Mouse (Mus musculus): ENCODE data around the gene Rreb1.

Gene Rreb1

DNA sequence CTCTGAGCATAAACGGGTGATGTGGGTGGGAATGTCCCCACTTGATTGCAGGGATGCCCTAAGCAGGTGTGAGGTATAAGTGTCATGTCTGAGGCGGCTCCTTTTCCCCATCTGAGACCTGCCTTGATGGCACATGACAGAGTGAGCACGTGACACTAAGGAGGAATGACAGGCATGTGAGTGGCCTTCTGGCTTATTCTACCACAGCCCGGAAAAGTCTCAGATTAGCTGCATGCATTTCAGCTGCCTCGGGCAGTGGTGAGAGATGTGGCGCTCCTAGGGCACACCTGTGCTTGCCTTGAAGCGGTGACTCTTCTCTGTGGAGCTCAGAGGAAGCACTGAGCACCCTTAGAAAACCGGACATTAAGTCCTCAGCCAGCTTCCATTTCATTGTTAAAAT is 167.2 kb downstream of the Rreb1 start:
- DNase-seq: peak; percentile 49 to 51

DNA sequence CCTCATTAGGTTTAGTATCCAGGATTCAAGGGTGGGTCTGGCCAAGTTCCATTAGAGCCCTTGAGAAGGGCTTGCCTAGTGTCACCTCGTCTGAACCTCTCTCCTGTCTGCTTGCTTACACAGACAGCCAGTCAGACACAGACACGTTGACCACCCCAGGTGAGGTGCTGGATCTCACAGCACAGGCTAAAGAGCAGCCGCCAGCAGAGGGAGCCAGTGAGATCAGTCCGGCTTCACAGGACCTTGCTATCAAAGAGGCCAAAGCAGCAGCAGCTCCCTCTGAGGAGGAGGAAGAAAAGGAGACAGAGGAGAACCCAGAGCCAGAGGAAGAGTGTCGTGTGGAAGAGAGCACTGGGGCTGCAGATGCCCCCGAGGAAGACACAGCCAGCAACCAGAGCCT is 168.5 kb downstream of the Rreb1 start:
- peak; percentile 94 to 97 for DNase-seq

DNA sequence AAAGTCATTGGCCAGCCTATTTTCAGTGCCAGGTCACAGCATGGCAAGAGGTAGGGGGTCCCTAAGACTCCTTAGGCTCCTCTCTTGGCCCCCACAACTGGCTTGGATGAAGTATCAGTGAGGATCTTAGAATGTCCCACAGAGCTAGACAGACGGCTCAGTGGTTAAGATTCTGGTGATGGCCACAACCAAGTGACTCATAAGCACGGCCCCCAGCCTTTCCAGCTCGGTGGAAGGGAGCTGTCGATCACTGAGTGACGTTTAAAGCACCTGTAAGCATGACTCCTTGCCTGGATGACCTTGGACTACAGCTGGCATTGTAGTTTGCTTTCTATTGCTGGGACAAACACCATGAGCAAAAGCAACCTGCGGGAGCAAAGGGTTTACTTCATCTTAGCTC is 174.8 kb downstream of the Rreb1 start:
- no peak for DNase-seq

DNA sequence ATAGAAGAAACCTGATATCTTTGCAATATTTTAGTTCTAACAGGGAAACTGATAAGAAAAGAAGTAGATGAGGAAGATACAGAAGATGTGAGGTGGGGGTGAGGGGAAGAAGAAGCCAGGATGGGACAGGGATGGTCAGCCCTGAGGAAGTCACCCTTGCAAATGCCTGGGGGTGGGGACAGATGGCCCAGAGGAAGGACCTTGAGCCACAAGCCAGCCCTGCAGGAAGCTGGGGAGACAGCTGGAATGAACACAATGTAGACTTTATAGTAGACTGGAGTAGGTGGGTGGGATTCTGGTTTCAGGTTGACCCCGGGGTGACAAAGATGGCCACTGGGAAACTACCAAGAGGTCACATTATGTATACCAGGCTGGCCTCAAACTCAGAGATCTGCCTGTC is 176.1 kb downstream of the Rreb1 start:
- DNase-seq: no peak

DNA sequence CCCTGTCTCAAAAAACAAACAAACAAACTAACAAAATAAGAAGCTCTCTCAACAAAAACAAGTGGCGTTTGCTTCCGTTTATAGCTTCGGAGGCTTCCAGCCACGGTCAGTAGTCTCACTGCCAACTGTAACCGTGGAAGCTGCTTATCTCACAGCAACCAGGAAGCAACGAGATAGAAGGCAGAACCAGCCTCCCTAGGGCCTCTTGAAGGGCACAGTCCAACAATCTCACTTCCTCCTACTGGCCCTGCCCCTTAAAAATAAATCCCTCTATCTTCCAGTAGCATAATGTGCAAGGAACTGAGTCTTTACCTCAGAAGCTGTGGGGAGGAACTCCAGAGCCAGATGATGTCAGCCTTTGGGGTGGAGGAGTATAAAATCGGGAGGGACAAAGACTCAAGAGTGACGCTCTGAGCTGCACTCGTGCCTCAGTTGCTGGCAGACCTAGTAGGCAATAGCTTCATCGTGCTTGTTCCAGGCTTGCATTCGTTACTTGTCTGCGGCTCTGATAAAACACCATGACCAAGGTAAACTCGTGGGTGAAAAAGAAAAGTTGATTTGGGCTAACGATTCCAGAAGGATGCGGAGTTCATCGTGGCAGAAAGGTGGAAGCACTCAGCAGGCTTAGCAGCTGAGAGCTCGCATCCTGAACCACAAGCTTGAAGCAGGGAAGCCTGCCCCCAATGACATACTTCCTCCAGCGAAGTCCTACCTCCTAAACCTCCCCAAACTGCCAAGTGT is 180.5 kb downstream of the Rreb1 start:
- DNase-seq: no peak

DNA sequence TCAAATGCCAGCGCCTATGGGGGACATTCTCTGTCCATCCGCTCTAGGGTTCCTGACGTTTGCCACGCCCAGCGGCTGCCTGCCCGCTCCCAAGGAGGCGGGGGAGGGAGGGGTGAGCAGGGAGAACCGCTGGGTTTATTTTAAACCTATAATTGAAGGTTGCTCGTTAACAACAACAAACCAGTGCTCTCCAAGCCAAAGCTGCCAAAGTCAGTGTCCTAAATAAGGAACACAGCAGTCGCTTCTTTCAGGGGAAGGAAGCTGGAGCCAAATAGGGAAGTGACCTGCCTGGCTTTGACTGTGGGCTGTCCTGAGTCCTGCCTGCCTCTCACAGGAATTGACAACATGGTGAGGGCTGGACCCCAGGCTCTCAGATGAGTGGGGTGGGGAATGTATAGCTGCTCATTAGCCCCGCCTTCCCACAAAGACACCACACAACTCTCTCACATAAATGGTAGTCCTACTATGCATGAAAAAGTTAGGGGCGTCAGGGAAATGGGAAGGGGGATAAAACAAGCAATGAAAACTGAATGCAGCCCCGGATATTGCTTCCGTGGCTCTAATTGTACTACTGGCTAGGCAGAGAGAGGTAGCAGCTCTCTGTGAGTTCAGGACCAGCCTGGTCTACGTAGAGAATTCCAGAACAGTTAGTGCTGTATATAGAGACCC is 181.2 kb downstream of the Rreb1 start:
- no peak for DNase-seq

DNA sequence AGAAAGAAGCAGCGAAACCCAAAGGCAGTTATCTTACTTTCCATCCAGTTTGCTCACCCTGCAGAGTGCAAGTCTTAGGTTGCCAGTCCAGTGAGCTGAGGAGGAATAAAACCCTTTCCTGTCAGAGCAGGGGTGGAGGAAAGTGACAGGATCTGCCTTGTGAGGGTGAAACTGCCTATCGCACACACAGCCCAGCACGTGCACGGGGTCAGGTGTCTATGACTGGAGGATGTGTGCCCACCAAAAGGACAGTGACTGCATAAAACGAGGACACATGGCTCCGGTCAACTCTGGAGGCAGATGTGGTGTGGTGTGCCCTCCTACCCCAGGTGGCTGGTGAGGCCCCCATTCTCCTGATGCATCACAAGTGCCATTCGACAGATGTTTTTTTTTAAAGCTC is 181.7 kb downstream of the Rreb1 start:
- no peak for DNase-seq

DNA sequence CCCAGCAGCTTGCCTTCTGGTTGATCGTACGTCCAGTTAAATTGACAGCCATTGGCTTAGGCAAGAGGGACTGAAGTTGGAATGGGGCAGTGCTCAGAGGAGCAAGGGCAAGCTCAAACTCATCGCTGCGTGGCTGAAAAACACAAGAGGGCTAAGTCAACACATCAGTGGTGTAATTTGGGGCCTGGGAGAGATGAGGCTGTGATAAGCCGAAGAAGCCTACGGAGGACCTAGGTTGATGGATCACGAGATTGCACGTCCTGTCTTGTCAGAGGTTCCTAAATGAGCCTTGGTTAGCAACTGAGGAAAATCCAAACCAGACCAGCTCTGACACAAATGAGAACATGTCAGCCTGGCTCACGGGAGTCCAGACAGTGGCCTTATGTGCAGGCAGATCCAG is 184.3 kb downstream of the Rreb1 start:
- DNase-seq: no peak

DNA sequence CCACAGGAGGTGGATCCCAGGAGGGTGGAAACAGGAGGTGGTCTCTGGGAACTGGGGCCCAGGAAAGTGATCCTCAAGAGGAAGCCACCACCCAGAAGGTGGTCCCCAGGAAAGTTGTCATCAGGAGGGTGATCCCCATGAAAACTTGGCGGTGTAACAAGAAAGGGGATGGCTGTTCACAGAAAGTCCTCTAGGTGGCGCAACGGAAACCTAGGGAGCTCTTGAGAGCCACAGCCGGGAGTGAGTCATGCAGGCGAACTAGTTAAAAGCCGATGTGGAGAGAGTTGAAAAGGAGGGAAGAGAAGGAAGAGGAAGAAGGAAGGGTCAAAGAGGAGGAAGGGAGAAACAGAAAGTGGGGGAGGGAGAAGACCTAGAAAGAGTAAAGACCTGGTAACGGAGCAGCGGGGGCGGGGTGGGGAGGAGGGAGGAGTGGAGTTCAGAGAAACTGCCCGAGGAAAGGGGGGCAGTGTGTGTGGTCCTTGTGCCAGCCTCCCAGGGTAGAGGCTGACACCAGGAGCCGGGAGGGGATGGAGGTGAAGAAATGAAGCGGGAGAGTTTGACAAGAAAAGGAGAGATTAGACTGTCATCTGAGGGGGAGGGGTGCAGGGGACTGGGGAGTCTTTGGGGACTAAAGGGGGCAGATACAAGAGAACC is 185.3 kb downstream of the Rreb1 start:
- peak; percentile 82 to 87 for DNase-seq

DNA sequence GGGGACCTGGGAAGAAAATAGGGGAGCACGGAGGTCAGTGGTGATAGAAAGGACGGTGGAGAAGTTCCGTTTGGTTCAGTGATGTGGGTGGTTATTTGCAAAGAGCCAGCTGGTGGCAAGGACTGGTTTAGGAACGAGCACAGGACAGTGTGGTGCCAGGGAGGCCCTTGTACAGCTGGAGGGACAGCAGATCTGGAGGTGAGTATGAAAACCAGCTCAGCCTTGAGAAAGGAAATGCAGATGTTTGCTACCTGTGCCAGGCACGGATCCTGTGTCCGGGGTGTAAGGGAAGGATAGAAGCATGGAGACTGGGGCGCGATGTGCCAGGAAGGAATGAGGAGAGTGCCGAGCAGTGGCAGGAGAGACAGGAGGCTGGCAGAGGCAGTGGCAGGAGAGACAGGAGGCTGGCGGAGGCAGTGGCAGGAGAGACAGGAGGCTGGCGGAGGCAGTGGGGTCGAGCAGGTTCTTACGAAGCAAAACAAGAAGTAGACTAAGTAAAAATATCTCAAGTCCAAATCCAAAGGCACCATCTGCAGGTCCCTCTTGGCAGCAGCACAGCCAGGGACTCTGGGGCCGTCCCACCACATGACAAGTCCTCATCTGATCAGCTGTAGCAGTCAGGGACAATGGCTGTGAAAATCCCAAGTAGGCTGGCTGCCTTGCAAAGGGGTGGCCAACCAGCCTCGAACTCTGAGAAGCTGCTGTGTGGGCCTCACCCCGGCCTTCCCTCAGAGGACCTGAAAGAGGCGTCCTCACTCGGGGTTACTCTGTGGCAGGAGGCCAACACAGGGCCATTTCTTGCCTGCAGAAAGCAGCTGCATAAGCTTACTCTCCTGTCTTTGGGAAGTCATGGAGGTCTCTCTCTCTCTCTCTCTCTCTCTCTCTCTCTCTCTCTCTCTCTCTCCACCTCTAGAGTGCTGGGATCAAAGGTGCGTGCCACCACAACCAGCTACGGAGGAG is 186.2 kb downstream of the Rreb1 start:
- DNase-seq: peak; percentile 25 to 30

DNA sequence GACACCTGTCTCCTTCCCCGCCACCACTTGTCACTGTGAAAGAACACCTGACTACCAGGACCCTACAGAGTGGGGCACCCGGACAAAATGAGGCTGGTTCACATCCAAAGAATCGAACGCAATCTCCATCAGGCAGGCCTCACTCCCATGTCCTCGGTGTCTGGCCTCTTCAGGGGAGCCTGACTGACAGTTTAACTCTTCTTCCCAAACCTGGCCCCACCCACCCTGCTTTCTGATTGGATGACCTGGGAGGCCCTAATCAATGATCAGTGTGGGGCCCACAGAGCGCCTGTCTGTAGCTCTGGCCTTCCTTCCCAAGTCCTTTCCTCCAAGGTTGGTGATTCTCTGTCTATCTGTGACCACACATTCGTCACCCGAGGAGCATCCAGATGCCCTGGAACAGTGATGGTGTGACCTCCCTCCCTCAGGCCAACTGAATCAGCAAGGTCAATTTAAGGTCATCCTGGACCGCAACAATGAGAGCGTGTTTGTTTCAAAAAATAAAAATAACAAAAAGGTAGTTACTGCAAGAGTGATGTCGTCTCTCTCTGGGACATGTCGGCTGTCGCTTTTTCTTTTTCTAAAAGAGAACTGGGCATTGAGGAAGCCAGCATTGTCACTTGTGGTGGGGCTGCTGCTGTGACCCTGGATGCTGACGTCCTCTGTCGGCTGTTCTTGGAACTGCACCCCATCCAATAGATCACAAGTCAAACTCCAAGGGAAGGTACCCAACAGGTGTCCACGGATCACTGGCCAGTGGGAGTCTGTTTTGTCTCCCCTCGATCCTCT is 187.1 kb downstream of the Rreb1 start:
- no peak for DNase-seq

DNA sequence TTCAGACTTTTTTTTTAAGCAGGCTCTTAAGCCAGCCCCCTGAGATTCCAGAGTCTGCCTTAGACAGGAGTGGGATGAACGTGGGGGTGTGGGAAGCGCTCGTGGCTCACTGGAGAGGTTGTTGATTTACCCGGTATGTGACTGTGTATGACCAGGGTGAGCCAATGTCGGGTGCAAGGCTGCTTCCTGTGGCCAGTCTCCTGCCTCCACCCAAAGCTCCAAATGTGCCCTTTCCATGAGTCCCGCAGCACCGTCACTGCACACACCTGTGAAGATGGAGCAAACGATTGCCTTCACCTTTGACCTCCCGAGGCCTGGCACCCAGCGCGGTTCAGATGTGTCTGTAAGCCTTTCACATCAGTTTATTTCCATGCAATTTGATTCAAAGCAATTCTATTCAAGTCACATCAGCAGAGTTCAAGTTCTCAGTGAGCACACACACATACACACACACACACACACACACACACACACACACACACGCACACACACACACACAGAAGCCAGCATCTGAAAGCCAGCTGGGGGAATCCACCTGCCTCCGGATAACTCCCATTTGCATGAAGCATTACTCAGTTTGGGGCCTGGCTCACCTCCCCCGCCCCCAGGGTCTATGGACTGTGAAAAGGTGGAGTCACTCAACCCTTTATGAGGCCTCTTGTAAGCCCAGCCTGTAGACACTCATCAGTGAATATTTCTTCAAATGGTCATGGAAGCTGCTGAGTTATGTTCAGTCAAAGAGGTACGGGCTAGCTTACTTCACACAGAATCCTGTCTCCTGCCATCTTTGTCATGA is 188.3 kb downstream of the Rreb1 start:
- DNase-seq: no peak

DNA sequence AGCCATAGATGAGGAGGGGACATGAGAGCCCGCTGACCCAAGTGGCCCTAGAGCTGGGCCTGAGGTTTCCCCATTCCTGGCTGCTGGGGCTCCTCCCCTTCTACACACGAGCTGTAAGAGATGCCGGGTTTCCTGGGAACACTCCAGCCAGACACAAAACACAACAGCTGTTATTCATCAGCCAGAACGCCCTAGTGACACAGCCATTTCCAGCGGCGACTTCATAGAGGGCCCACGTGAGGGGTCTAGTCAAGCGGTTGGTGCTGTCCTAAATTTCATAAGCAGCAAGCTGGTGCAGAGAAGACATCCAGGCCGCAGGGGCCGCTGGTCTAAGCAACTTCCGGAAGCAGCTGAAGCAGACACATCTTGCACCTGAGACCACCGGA is 188.8 kb downstream of the Rreb1 start:
- DNase-seq: no peak

DNA sequence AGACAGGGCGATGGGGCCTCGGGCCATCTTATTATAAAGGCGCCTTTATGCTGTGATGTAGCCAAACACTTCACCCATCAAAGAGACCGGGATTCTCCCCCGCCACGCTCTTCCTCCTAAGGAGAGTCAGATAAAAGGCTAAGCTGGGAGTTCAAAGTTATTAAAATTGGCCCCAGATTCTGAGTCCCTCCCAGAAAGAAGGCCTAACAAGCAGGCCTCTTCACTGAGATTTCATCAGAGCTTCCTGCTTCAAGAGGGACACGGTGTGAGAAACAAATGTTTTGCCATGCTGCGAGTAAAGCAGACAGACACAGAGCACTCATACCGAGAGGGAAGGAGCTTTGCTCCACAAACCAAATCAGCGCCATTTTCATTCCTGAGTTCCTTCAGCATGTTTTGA is 189.4 kb downstream of the Rreb1 start:
- no peak for DNase-seq

DNA sequence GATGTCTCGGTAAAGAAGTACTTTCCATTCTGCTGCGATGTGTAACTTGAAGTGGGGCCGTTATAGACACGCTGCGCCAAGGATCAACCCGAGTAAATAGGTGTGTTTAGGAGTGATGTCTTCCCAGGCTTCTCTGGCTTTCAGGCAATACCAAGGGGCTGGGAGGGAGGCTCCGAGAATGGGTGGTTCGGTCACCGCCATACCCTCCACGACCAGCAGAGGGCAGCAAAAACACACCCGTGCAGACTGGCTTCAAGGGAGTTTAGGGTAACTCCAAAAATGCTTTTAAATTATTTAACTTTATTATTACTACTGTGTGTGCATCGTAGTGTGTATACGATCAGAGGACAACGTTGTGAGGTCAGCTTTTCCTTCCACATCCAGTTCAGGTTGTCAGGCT is 191.1 kb downstream of the Rreb1 start:
- peak; percentile 94 to 95 for DNase-seq

DNA sequence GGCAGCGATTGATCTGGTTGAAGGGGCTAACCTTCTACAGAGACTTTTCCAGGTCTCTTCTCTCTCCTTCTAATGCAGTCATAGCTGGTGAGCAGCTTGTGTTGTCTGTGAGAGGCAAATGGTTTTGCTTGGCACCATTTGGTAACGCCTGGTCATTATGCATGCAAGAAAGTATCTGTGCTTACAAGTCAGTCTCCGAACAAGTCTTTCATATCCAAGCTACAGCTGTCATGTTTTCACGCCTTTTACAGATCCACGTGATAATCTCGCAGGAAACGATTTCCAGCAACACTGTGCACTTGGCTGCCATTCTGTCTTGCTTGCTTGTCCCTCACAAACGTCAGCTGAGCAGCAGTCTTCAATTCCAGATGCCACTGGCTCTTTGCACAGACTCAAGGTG is 191.8 kb downstream of the Rreb1 start:
- no peak for DNase-seq

DNA sequence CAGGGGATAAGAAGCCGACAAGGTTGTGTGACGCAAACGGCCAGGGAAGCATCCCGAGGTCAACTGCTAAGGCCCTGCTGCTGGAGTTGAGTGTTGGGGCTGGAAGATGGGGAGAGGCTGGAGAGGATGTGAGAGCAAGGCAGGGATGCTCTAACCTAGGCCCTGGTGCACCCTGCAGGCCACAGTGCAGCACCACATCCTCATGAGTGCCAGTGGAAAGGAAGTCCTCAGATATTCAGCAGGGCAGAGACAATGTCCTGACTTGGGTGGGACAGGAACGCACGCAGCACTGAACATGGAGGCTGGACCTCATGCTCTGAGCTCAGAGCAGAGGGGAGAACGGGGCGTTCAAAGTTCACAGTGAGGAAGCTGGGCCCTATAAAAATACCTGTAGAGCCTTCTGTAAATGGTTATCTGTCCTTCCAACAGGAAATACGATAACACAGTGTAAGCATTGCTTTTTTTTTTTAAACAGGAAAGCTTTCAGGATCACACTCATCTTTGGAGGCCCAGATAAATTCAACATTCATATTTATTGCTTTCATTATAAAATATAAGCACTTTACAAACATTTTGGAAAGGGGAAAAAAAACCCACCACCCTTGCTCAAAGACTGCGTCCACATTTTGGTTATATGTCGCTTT is 192.8 kb downstream of the Rreb1 start:
- DNase-seq: no peak

DNA sequence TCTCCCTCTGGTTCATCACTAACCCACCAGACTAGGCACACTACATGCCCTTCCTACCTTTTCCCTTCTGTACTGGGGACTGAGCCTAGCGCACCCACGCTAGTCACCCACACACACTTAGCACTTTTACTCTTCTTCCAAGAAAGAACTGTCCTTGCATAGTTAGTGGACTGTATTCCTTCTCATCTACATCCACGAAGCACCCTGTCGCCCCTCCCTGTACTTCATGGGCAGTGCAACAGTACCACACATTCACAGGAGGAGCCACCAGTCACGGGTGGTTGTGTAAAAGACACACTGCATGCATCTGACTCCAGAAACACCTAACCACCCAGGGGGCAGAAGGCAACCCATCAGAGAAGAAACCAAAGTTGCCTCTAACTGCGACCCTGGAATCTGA is 195.8 kb downstream of the Rreb1 start:
- DNase-seq: no peak

DNA sequence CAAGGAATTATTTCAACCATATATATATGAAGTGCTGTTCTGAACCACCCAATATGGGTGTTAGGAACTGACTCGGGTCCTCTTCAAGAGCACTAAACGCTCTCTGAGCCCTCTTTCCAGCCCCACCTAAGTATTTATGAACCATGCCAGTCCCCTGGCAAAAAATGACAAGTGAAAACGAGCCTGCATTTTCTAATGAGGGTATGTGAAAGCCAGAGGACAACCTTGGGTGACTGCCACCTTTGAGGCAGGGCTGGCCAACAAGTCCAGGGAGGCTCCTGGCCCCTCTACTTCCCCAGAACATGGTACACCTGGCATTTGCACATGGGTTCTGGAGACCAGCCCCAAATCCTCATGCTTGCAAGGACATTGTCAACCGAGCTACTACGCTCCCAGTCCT is 196.5 kb downstream of the Rreb1 start:
- peak in 1 of 2 experiments; percentile 23 for DNase-seq

DNA sequence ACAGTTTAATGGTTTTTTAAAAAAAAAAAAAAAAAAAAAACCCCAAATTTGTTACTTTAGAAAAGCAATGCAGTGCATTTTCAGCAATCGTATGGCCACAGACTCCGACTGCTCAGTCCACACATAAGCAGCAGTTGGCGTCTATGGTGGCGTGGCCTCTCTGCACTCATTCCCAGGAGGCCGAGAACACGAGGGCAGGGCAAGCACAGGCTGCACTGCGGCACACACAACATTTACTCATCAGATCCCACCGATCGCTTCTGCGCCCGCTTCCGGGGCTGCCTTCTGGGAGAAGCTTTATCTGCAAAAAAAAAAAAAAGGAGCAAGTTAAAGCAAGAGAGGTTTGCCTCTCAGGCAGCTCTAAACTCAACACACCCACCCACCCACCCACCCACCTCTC is 201.3 kb downstream of the Rreb1 start:
- no peak for DNase-seq

DNA sequence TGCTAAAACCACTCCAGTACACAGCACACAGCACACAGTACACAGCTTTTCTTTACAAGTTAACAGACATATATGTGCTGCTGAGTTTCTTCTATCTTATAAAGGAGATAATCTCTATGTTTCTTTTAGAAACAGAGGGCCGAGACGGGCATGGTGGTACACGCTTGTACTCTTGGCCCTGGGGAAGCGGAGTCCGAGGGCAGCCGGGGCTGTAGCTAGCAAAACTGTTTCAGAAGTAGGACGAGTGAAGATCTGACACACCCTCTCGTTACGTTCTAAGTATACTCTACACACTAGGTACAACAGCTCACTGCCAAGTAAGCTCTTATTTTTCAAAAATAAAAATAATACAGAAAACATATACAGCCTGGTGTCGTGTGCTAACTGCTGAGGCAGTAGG is 202.1 kb downstream of the Rreb1 start:
- no peak for DNase-seq

Measured in cerebellum, postnatal 10 days (tissue).